Mouse (Mus musculus) limb, embryonic 11.5 days (tissue): ENCODE measurements around the gene Dync1li2. TPM values are rescaled to one million over a fixed set of nuclear protein-coding genes. Genes with fewer than 3 reads are reported as not detected.

Experiments used
- ATAC-seq: fragments of 200-750 bp; cut with Nextera tagmentation; 2 replicates; pipeline ENCODE4 v1.8.0; 2017; ENCODE audit warnings: low read depth; ENCODE audit not compliant: insufficient number of reproducible peaks, low FRiP score, low TSS enrichment
- DNase-seq: peaks from one replicate; pipeline ENCODE4 v3.0.0-alpha.2; 2015; ENCODE audit warnings: low spot score
- H3K27ac ChIP-seq: fragments of 300-500 bp; sonication (generic); replicated peaks from 2 replicates; pipeline ENCODE4 v1.5.1; 2014; ENCODE audit warnings: low read depth, mild to moderate bottlenecking, low read length
- H3K27me3 ChIP-seq: fragments of 300-500 bp; sonication (generic); 2 replicates; pipeline ENCODE4 v1.6.1; 2014; ENCODE audit warnings: mild to moderate bottlenecking, low read length, mixed read lengths; ENCODE audit not compliant: control insufficient read depth, insufficient read depth
- H3K36me3 ChIP-seq: fragments of 300-500 bp; sonication (generic); 2 replicates; pipeline ENCODE4 v1.6.1; 2014; ENCODE audit warnings: mild to moderate bottlenecking, low read length, moderate library complexity, mixed read lengths; ENCODE audit not compliant: control insufficient read depth, insufficient read depth
- H3K4me1 ChIP-seq: fragments of 300-500 bp; sonication (generic); 2 replicates; pipeline ENCODE4 v1.6.1; 2014; ENCODE audit warnings: low read length, mixed read lengths; ENCODE audit not compliant: control insufficient read depth, insufficient read depth
- H3K4me2 ChIP-seq: fragments of 300-500 bp; sonication (generic); 2 replicates; pipeline ENCODE4 v1.6.1; 2014; ENCODE audit warnings: low read depth, mild to moderate bottlenecking, moderate library complexity; ENCODE audit not compliant: severe bottlenecking
- H3K4me3 ChIP-seq: fragments of 300-500 bp; sonication (generic); 2 replicates; pipeline ENCODE4 v1.5.1; 2014; ENCODE audit warnings: low read depth, low read length
- H3K9ac ChIP-seq: fragments of 300-500 bp; sonication (generic); 2 replicates; pipeline ENCODE4 v1.6.1; 2014; ENCODE audit warnings: mild to moderate bottlenecking, low read length
- H3K9me3 ChIP-seq: fragments of 300-500 bp; sonication (generic); 2 replicates; pipeline ENCODE4 v1.6.1; 2016; ENCODE audit warnings: low read length; ENCODE audit not compliant: control insufficient read depth
- WGBS: fragments of 180-500 bp; shearing (Covaris S2); extraction: QIAGEN DNeasy Blood & Tissue Kit; methylation state at CpG from one replicate; pipeline ENCODE4 v1.1.7; 2014; 5-methylcytosine and 5-hydroxymethylcytosine counted together
- polyA plus RNA-seq: library from polyadenylated mRNA; unstranded; fragments of >200 nt; fragmentation: Nextera tagmentation; extraction: Ambion mirVana; gene quantifications from 2 replicates; pipeline ENCODE4 v1.2.1, GENCODE M21; 2014

The Dync1li2 gene
- polyA plus RNA-seq, 1 experiment from 2014 or later: 59.3 TPM

GRCm38 (mm10) chr8:104443125-104443679 is 355 bp upstream of the Dync1li2 start:
- Histone ChIP-seq H3K27ac (no peak overlapping the region), H3K36me3 (peaks cover 11% of the 10 kb centered on the region; the same call in 1 of the 2 replicates), H3K27me3 (no peaks in the 10 kb centered on the region), H3K4me2 (no peak overlapping the region), H3K4me3 (peak overlapping the region; percentile 95), H3K4me1 (peaks cover 9% of the 10 kb centered on the region; the same call in 1 of the 2 replicates), H3K9me3 (no peaks in the 10 kb centered on the region), H3K9ac (no peak overlapping the region; the same call in 1 of the 2 replicates)
- no peak for DNase-seq
- WGBS: 62% methylated on average over 7 of the region's 7 CpGs
- ATAC-seq: peak; percentile 19; the same call in 1 of the 2 replicates

GRCm38 (mm10) chr8:104441613-104442012 is 1.2 kb downstream of the Dync1li2 start:
- peak overlapping the region; percentile 94 for H3K9ac ChIP-seq
- H3K27ac ChIP-seq: no peak overlapping the region
- H3K4me3 ChIP-seq: peak overlapping the region; percentile 95
- H3K4me1 ChIP-seq: peaks cover 9% of the 10 kb centered on the region; the same call in 1 of the 2 replicates
- DNase-seq (peak; percentile 18), ATAC-seq (no peak)
- no peaks in the 10 kb centered on the region for H3K27me3 ChIP-seq
- peak overlapping the region; percentile 89 for H3K4me2 ChIP-seq
- WGBS: 70% methylated on average over 7 of the region's 7 CpGs
- no peaks in the 10 kb centered on the region for H3K9me3 ChIP-seq
- H3K36me3 ChIP-seq: peaks cover 19% of the 10 kb centered on the region

- Histone ChIP-seq H3K4me3 (no peak overlapping the region), H3K4me2 (no peak overlapping the region), H3K36me3 (peaks cover 34% of the 10 kb centered on the region), H3K27me3 (no peaks in the 10 kb centered on the region), H3K4me1 (peaks cover 9% of the 10 kb centered on the region; the same call in 1 of the 2 replicates), H3K9ac (no peak overlapping the region), H3K27ac (no peak overlapping the region), H3K9me3 (no peaks in the 10 kb centered on the region)
- ATAC-seq (no peak), DNase-seq (no peak)
- 96% methylated on average over 8 of the region's 8 CpGs for WGBS
Measured at GRCm38 (mm10) chr8:104439461-104439860, 3.4 kb downstream of the Dync1li2 start.

- H3K27ac ChIP-seq: no peak overlapping the region
- H3K4me1 ChIP-seq: peaks cover 9% of the 10 kb centered on the region; the same call in 1 of the 2 replicates
- no peaks in the 10 kb centered on the region for H3K9me3 ChIP-seq
- WGBS: 92% methylated on average over 13 of the region's 13 CpGs
- H3K4me3 ChIP-seq: no peak overlapping the region
- H3K4me2 ChIP-seq: no peak overlapping the region
- H3K36me3 ChIP-seq: peaks cover 45% of the 10 kb centered on the region
- no peak for ATAC-seq
- DNase-seq: no peak
- no peak overlapping the region for H3K9ac ChIP-seq
- no peaks in the 10 kb centered on the region for H3K27me3 ChIP-seq
Measured at GRCm38 (mm10) chr8:104437494-104438135, 5.2 kb downstream of the Dync1li2 start.

GRCm38 (mm10) chr8:104436591-104436990 is 6.3 kb downstream of the Dync1li2 start:
- no peaks in the 10 kb centered on the region for H3K27me3 ChIP-seq
- H3K27ac ChIP-seq: no peak overlapping the region
- no peak overlapping the region for H3K9ac ChIP-seq
- 96% methylated on average over 4 of the region's 4 CpGs for WGBS
- ATAC-seq: no peak
- H3K36me3 ChIP-seq: peaks cover 52% of the 10 kb centered on the region
- no peak overlapping the region for H3K4me2 ChIP-seq
- DNase-seq: no peak
- H3K4me3 ChIP-seq: no peak overlapping the region
- H3K4me1 ChIP-seq: peaks cover 6% of the 10 kb centered on the region; the same call in 1 of the 2 replicates
- H3K9me3 ChIP-seq: no peaks in the 10 kb centered on the region

GRCm38 (mm10) chr8:104436038-104436437 is 6.8 kb downstream of the Dync1li2 start:
- no peaks in the 10 kb centered on the region for H3K27me3 ChIP-seq
- H3K9ac ChIP-seq: no peak overlapping the region
- no peak for ATAC-seq
- no peak for DNase-seq
- H3K36me3 ChIP-seq: peaks cover 54% of the 10 kb centered on the region
- H3K4me3 ChIP-seq: no peak overlapping the region
- no peak overlapping the region for H3K27ac ChIP-seq
- no peaks in the 10 kb centered on the region for H3K9me3 ChIP-seq
- 0 out of 2 replicates have a peak, but pooled peaks cover under 1% of the 10 kb centered on the region for H3K4me1 ChIP-seq
- no peak overlapping the region for H3K4me2 ChIP-seq
- WGBS: 97% methylated on average over 12 of the region's 12 CpGs

GRCm38 (mm10) chr8:104434826-104435354 is 8.0 kb downstream of the Dync1li2 start:
- no peak overlapping the region for H3K9ac ChIP-seq
- H3K27ac ChIP-seq: no peak overlapping the region
- H3K4me1 ChIP-seq: no peaks in the 10 kb centered on the region
- no peak overlapping the region for H3K4me3 ChIP-seq
- WGBS: 88% methylated on average over 18 of the region's 18 CpGs
- H3K36me3 ChIP-seq: peaks cover 60% of the 10 kb centered on the region
- DNase-seq (no peak), ATAC-seq (no peak)
- no peaks in the 10 kb centered on the region for H3K9me3 ChIP-seq
- no peak overlapping the region for H3K4me2 ChIP-seq
- H3K27me3 ChIP-seq: no peaks in the 10 kb centered on the region

- ATAC-seq (no peak), DNase-seq (no peak)
- Histone ChIP-seq H3K9ac (no peak overlapping the region), H3K9me3 (no peaks in the 10 kb centered on the region), H3K4me1 (no peaks in the 10 kb centered on the region), H3K4me2 (no peak overlapping the region), H3K27me3 (no peaks in the 10 kb centered on the region), H3K36me3 (peaks cover 58% of the 10 kb centered on the region), H3K27ac (no peak overlapping the region), H3K4me3 (no peak overlapping the region)
- 87% methylated on average over 4 of the region's 4 CpGs for WGBS
Measured at GRCm38 (mm10) chr8:104434275-104434674, 8.6 kb downstream of the Dync1li2 start.
